Mouse (Mus musculus) naive thymus-derived CD4-positive, alpha-beta T cell, adult 2 months (primary cell): Measurements from ENCODE around the gene Supt3.

Experiments used
- DNase-seq: peaks from one replicate; pipeline ENCODE4 v3.0.0-alpha.2; 2011; ENCODE audit warnings: low read depth

Supt3 gene

DNA sequence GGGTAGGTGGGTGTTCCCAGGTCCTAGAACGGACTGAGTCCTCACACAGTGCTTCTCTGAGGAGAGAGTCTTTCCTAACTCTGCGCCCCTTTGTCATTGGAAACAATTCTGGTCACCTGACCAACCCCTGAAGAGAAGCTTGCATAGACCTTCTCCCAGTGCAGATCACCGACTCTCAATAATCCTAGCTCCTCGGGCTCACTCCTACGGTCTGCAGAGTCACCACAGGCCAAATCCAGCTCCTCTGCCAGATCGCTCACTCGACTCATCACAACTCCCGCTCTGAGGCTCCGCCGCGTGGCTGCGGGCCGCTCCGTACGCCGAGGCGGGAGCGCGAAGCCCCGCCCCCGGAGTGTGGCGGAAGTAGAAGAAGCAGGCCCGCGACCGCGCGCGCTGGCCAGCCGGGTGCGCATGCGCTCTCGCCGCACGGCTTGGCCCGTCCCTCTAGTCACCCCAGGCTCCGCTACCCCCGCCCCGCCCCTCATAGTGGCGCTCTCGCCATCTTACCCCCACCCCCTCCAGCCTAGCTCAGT, at the start of gene Supt3:
TSS of gene Supt3 (plus strand) at position 415 of the 533 bp plus-strand sequence.
- peak; percentile 98 for DNase-seq

DNA sequence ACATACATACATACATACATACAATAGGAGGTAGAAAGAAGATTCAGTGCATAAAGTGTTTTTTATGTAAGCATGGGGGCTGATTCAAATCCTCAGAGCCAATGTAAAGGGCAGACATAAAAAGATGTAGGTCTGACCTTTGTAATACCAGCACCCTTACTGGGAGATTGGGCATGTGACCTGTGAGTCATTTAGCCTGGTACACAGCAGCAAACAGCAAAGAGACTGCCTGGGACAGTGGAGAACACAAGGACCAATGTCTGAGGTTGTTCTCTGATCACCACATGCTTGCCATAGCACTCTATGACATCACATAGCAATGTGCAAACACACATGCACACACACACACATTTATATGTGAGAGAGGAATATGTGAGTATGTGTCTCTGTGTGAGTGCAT, 49.3 kb upstream of the Supt3 start:
- no peak for DNase-seq

DNA sequence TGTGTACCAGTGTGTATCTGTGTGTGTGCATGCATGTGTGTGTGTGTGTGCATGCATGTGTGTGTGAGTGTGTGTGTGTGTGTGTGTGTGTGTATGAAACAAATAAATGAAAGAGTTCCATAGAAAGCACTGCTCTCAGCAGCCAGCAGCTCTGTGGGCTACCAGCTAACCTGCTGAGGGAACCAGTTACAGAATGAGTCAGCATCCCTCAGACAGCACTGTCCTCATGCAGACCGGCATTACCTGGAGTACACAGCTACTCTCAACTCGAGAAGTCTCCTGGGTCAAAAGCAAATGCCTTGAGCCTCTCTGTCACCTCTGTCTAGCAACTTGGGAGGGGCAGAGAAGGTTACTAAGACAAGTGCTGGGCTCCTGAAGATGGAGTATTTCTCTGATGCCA, 48.5 kb upstream of the Supt3 start:
- DNase-seq = no peak

DNA sequence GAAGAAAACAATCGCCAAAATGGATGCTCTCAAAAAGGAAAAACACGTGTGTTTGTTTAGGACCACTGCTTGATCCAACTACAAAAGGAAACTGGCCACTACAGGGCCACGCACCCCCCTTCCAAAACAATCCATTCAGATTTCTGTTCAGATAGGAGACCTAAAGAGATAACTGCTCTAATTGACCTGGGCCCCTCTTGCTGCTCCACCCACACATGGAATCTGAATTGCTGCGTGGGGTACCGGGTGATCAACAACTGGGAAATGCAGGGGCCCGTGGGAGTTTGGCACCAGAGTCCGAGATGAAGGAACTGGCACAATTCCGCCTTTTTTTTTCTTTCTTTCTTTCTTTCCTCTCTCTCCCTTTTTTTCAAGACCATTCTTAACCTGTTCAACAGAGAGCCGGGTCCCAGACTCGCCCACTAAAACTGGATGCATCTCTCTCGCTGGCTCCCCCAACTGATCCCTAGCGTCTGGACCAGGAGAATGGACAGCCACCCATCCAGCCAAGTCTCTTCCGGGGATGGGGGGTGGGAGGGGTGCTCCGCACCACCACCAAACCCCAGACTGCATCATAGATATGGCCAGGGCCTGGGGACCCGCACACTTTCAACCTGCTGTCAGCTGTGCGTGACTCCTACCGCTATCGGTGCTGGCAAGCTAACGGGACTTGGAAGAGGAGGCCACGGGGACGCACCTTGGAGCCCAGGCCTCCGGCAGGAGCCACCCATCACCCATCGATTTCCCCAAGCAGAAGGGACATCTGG, 43.2 kb upstream of the Supt3 start:
- no peak for DNase-seq

DNA sequence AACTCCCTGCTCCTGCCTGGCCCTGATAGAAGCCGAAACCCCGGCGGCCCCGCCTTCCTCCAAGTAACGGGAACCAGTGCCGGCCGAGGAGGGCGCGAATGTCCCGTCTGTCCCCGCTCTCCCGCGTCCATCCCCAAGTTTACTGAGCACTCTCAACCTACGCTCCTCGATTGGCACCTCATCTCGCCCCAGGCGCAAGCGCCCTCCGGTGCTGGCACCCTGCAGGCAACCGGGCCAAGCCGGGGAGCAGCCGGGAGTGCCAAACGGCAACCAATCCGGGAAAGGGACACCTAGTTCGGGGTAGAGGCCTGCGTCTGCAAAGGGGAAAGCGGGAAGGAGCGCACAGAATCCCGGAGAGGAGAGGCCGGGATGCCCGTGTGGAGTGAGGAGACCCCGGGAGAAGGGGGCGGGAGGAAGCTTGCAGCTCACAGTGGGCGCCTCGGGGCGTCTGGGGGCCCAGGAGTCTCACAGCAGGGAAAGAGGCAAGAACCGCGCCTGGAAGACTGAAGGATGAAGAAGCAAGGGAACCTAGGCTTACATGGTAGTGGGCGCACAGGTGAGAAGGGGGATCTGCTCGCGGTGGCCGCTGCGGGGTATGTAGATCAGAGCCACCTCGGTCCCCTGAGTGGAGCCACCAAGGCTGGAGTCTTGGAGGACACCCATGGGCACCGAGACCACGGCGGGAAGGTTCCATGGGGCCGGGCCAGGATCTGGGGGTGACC, 42.3 kb upstream of the Supt3 start:
- peak; percentile 46 for DNase-seq

DNA sequence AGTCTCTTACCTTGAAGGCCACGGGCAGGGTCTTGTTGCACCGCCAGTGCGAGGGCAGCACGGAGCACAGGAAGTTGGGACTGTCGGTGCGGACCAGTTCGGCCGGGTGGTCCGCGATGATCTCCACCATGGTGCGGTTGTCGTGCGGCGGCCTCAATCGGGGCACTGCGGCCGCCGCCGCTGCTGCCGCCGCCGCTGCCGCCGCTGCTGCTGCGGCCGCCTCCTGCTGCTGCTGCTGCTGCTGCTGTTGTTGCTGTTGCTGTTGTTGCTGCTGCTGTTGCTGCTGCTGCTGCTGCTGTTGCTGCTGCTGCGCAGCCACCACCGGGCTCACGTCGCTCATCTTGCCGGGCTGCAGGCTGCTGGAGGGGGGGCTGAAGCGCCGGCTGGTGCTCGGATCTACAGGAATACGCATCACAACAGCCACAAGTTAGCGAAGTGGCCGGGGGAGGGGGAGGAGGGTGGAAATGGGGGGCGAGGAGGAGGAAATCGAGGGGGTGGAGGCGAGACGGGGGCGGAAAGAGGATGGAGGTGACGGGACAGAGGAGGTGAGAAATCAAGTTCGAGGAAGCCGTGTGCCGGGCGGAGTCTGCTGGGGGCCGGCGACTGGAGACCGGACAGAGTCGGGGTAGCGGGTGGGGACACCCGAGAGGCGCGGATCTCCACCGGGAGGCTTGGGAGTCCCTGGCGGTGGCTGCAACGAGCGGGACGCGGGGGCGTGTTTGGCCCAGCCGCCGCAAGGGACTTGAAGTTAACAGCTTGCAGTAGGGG, 41.5 kb upstream of the Supt3 start:
- peak; percentile 60 for DNase-seq

DNA sequence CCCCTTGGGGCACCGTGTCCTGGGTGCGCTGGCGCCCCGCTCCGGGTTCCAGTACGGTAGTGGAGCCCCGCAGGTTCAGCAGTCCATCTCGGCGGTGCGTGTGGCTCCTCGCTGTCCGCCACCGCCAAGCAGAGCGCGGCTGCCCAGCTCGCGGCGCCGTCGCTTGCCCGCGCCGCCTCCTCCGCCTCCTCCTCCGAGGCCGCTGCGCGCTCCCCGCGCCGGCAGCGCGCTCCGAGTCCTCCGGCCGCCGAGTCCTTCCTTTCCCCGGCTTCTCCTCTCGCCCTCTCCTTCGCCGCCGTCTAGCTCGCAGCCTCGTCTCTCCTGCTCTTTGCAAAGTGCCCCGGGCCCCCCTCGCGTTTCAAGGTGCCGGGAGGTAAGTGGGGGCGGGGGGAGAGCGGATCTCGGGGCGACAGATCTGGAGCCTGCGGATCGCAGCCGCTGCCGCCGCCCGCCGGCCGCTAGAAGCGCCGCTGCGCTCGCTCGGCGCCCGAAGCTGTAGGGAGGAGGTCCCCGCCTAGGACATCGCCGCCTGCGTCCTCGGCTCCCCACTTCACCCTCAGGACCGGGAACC, 40.9 kb upstream of the Supt3 start:
- DNase-seq = peak; percentile 72

DNA sequence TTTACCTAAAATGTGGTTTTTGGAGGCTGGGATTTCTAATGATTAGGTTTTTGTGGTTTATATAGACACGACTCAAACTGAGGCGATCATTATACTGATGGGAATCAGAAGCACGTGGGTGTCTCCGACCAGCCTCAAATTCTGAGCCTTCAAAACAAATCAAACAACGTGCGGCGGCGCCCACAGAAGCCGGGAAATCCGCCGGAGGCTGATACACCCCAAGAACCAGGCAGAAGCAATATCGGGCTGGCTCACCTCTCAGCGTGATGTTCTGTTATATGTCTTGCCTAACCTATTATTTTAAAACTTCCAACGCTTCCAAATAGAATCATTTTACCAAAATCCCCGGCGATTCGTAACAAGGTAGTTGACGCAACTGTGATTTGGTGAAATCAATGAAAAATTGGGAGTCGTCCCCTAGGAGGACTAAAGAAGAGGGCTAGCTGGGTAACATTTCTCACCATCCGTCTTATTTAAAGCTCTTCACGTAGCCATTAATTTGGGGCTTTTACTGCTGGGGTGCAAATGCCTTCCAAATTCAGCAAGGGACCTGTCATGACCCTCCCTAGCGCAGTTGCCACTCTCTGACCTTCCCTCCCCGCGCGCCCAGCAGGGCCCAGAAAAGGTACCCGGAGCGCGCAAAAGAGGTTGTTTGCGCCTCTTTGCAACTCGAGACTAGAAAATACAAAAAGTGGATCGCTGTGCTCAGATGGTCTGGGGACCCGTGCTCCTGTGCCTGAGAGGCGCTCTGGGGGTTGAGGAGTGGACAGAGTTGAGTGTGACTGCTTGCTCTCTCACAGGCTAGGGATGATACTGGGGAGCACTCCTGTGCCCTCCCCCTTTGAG, 39.5 kb upstream of the Supt3 start:
- peak; percentile 53 for DNase-seq

DNA sequence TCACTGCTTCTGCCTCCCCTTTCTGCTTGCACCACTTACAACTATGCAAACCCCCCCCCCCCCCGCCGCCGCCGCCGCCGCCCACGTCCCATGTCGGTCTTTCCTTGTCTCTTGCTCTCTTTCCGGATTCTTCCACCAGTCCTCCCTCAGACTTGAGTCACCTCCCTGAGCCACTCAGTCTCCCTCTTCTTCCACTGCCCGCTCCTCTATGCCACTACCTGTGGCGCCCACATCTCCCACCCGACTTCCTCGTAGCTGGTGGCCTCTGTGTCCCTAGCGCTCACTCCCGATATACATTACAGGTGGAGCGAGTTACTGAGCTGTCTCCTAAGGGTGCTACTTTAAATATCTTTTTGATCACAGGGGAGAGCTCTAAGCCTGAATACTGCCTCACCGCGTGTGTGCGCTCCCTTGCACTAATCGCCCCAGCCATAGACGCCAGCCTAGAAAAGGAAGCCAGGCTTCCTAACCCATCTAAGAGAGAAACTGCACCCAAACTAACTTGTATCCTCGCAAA, 38.8 kb upstream of the Supt3 start:
- DNase-seq = peak; percentile 35

DNA sequence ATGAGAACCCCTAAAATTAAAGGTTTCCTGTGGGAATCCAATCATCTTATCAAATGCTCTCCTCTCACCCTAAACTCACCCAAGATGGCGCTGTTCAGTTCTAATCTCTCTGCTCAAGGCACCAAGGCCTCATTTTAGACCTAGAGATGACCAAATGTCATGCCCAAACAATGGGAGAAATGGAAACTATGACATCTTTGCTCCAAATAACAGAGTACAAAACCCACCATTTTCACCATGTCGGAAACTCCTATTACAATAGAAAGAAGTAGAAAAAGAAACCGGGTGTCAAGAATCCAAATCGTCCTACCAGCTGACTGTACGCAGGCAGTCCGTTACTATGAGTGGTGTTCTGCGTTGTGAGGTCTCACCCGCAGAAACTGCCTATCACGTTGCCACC, 34.7 kb upstream of the Supt3 start:
- no peak for DNase-seq

DNA sequence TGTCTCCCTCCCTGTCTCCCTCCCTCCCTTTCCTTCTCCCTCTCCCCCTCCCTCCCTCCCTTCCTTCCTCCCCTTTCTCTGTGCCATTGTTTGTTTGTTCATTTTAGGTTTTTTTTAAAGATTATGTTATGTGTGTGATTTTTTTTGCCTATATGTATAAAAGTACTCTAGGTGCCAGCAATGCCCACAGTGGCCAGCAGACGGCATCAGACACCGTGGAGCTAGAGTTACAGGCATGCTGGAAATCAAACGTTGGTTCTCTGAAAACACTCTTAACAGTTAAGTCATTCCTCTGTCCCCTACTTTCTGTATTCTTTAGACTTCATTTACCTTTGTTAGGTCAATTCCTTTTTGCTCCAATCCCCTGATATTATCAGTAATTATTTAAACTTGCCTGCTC, 33.2 kb upstream of the Supt3 start:
- no peak for DNase-seq

DNA sequence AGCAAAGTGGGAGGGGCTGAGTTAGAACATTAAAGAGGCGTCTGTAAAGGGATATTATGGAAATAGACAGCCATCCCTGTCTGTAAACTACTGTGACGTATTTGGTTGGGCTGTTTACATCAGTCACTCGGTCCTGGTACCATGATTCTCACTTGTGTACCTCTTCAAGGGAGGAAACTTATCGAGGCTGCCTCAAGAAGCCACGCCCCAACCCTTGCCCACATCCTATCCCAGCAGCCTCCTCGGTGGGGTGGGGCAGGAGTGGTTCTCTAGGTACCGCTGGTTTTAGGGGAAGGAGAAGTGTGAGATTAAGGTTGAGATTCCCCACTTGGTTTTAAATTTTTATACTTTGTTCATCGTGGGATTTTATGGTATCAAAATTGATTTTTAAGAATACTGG, 31.6 kb upstream of the Supt3 start:
- no peak for DNase-seq

DNA sequence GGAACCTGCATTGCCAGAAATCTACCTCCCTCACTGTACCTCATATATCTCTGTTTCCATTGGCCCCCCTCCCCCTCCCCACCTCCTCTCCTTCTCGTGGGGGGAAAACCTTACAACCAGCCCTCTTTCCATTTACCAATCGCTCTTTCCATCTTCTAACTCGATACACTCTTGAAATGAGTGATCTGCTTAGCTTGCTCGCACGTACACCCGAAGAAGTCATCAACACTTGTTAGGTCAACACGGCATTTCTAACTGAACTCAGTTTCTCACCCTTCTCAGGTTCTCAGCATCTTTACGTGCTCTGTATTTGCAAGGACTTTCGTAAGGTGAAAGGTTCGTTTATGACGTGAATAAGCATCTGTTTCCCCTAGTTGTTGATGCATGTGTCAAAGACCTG, 10.6 kb upstream of the Supt3 start:
- DNase-seq = peak; percentile 14

DNA sequence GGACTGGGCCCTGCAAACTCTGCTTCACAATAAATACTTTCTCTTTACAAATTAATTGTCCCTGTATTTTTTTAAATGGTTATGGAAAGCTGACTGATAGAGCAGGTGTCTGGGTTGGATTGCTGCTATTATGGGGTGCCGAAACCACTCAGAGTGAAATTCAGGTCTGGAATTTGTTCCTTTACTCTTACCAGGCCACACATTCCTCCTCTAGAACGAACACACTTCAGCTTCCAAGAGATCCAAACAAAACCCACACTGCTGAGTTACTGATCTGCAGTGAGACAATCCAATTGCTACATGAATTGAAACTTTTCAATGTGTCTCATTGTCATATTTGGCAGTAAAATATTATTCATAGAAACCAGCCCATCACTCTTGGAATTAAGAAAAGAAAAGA, 10.0 kb upstream of the Supt3 start:
- no peak for DNase-seq

DNA sequence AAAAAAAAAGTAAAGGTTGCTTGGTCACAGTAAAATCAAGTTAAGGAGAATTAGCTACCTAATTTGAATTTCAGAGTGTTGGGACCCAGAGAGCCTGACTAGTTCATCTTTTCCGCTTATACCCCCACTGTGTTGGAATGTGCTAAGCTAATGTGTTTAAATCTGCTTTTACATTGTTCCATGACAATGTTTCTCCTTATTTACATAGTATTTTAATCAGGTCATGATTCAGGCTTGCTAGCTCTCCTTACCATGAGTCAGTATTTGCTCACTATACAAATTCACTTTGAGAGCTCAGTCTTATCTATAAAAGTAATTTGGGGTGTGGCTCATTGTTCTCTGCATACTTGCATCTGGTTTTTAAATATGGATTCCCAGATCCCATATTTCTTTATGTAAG, 9.6 kb upstream of the Supt3 start:
- no peak for DNase-seq

DNA sequence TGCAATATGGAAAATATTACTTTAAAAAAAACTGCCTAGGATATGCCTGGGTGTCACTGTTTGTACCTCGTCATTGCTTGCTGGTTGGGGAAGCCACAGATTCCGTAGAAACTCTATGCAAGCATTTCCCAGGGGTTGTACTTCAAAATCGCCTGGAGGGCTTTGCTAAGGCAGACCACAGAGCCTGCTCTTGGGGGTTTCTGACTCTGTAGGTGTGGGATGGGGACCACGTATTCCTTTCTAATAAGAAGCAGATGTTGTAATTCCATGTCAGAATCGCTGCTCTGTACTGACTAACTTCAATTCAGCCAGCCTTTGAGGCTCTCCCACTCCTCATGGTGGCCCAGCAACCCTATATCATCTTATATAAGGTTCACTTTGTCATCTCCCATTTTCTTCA, 8.4 kb upstream of the Supt3 start:
- DNase-seq = no peak

DNA sequence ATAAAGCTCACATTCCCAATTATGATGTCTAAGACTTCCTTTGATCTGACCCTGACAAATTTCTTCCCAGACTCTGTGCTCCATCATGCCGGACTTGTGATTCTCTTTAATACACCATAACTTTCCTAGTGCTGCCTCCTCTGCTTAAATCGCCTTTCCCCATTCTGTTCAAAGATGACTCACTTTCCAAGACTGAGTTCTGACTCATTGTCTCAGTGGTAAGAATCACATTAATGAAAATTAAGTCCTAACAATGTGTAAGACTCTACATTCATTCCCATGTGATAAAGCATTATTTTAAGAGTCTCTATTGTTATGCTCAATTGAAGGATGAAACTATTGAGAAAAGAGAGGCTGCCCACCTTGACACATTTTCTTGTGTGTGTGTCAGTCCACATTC, 6.1 kb upstream of the Supt3 start:
- no peak for DNase-seq

DNA sequence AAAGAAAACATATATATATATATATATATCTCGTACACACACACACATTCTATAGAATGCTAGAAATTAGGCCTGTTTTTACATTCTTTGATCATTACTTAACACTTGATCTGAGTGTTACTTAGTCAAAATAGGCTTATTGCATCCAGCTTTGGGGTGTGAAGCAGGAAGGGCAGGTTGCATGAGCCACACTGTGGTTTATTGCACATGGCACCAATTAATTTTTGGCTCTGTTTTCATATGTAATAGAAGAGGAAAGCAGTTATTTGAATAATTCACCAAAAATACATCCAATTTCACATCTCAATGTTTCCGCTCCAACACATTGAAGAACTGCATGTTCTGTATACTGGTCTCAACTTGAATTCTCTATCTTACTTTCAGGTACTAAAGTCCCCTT, 4.4 kb upstream of the Supt3 start:
- DNase-seq = no peak

DNA sequence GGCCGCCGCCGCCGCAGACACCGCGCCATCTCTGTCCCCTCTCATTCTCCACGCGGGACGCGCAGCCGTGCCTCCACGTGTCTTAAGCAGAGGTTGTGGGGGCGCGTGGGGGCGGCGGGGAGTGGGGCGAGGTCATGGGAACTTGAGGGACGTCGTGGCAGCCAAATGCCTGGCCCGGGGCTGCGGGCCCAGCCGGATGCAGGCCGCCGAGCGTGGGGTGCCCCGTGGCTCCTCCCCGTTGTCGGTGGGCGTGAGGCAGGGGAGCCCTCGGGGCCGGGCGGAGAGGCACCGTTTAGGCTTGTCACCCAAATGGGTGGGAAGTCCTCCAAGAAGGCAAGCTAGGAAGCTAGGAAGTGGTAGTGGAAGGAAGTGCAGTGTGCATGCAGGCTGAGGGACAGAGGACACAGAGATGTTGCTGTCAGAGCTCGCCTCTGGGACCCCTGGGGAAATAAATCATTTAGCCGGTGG, 419 bp downstream of the Supt3 start:
- peak; percentile 81 for DNase-seq

DNA sequence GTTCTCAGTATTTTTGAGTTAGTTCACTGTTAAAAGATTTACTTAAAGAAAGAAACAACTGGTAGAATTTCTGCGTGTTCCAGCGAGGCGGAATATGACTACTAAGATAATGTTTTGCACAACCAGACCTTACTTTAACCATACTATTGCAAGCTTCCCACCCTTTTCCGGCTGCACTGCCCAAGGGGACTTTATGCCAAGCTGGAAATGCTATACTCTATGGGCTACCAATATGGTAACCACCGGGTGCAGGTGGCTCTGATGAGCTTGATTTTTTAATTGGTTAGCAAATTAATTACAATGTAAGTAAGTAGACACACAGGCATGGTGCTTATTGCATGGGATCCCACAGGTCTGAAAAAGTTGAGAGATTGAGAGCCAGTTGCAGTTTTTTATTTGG, 1.2 kb downstream of the Supt3 start:
- DNase-seq = peak; percentile 14

DNA sequence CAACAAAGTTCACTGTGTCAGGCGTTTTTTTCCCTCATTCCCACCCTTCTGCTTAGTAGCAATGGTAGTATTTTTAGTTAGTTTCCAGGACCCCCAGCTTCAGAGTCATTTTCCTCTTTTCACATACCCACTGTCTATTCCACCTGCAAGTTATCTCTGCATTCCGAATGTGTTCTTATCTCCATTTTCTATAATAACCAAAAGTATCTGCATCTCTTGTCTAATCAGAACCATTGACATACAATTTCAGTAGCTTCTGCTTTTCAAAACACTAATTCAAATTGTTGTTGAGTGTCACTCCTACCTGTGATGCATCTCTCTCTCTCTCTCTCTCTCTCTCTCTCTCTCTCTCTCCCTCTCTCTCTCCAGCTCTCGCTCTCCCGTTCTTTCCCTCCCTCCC, 3.4 kb downstream of the Supt3 start:
- no peak for DNase-seq
